Mouse (Mus musculus) liver, adult (tissue): ENCODE results near the gene St6galnac5.

ENCODE experiments used
- GATA4 ChIP-seq: IDR thresholded peaks from 2 replicates; pipeline ENCODE4 v1.6.1; 2014; ENCODE audit warnings: mild to moderate bottlenecking, low read length; ENCODE audit not compliant: insufficient replicate concordance

The St6galnac5 gene

DNA sequence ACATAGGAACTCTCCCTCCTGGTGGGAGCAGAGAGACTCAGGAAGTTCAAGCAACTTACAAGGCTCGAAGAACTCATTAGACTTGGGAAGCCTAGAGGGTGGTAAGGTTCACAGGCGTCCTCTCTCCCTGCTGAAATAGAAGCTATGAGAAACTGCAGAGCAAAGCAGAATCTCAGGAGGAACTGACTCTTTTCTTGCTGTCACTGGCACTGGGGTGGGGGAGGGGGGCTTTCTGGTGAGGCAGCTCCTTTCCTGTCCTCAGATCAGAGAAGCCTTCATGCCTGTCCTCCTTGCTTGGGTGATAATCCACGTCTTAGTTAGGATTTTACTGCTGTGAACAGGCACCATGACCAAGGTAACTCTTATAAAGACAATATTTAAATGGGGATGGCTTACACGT is 50.0 kb downstream of the St6galnac5 start:
- no peak for TF ChIP-seq GATA4

DNA sequence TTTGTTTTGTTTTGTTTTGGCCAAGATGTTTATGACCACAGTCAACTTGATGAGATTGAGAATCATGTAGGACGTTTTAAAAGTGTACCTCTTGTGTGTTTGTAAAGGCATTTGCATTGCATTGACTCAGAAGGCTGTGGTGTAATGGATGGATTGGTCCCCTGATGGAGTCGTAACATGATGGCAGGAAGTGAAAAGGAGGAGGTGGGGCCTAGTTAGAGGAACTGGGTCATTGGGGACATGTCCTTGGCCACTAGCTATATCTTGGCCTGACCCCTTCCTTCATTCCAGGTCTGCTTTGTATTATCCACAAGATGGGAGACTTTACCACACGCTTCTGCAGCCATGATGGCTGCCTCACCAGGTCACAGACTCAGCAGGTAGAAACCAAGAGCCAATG is 50.7 kb downstream of the St6galnac5 start:
- no peak for TF ChIP-seq GATA4

DNA sequence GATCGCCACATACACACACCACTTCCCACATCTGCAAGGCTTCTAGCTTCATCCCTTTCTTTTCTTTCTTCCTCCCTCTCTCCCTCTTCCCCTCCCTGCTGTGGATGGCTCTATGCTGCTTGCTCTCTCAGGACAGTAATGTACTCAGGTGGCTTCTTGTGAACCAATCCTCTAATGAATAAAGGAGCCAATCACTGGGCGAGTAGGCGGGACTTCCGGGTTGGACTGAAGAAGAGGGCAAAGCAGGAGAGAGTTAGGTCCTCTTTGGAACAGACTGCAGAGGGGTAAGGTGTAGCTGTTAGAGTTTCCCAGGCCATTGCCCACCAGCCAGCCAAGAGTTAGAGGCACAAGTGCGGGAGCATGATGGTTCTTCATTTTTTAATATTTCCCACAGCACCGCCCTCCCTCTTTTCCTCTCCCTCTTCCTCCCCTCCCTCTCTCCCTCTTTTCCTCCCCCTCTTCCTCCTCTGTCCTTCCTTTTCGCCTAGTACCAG is 52.2 kb downstream of the St6galnac5 start:
- no peak for TF ChIP-seq GATA4

DNA sequence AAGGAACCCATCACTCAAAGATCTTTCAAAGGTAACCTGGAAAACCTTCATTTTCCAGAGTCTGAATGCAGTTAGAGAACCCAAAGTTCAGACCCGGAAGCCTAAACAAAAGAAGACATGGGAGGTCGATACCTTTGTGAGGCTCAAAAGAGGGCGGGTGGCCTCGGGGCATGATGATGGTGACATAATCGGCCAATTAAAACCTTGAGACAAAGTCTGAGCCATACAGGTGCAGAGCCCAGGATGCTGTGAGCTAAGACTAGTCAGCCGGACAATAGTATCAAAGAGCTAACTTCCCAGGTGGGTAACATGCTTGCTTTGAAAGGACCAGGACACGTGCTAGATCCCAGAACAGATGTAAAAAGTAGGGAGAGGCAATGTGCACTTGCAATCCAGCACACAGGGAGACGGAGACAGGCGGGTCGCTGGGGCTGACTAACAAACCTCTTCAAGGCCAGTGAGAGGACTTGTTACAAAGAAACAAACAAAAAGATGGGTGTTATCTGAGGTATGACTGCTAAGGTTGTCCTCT is 52.7 kb downstream of the St6galnac5 start:
- TF ChIP-seq GATA4 = no peak

DNA sequence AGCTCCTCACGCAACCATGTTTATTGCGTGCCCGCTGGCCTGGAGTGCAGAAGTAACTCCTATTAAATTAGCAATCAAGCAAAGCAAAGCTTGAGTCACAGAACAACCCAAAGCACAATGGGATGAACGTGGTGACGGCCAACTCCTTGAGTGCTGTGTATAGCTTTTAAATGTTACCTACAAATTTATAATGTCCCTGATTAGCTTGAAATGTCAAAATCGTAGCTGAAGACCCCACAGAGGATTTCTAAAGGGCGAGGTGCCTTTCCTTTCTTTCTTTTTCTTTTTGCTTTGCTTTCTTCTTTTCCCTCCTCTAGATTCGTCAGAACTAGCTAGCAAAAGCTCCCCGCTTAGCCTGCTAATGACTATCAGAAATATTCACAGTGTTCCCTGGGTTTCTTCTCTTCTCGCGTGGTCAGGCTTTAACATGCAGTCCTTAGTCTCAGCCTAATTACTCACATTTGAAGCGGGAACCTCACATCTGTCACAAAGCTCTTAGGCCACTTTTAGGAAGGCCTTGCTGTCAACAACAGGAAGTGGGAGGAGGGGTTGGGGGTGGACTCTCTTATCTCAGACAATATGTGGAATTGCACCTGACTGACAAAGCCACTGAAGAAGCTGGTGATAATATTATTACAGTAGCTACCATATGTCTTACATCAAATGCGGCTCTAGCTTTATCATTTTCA is 53.6 kb downstream of the St6galnac5 start:
- no peak for TF ChIP-seq GATA4

- TF ChIP-seq GATA4 = no peak
Observed at GRCm38 (mm10) chr3:152926166-152926565, 55.9 kb downstream of the St6galnac5 start.

DNA sequence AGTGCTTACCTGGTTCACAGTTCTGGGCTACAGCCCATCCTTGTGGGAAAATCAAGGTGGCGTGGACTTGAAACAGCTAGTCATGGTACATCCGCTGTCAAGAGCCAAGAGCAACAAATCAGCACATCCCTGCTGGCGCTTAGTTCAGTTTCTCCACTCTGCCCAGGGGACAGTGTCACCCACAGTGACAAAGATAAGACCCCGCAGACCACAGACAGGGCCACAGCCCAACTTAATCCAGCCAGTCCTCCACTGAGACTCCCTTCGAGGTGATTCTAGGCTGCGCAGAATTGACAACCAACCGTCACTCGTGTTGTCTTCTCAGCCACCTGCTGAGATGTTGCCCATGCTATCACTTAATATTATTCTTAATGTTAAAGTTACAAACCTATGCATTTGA is 56.7 kb downstream of the St6galnac5 start:
- TF ChIP-seq GATA4 = no peak

DNA sequence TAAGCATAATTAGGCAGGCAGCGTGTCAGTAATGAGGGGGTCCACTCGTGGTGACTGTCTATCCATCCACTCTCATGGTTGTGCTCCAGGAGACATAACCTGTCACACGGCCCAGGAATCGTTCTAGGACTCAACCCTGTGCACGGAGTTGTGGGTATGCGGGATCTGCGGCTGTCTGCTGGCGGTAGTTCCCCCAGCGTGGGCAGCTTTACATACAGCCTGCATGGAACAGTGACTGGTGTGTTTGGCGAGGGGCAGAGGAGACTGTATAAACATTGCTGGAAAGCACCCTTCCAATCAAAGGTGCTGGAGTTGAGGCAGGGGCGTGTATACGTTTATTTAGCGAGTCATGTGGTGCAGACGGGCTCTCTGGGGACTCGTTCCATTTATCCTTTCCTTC is 58.5 kb downstream of the St6galnac5 start:
- no peak for TF ChIP-seq GATA4

GRCm38 (mm10) chr3:152920365-152920764 is 61.7 kb downstream of the St6galnac5 start:
- no peak for TF ChIP-seq GATA4

GRCm38 (mm10) chr3:152919101-152919500 is 62.9 kb downstream of the St6galnac5 start:
- TF ChIP-seq GATA4 = no peak

DNA sequence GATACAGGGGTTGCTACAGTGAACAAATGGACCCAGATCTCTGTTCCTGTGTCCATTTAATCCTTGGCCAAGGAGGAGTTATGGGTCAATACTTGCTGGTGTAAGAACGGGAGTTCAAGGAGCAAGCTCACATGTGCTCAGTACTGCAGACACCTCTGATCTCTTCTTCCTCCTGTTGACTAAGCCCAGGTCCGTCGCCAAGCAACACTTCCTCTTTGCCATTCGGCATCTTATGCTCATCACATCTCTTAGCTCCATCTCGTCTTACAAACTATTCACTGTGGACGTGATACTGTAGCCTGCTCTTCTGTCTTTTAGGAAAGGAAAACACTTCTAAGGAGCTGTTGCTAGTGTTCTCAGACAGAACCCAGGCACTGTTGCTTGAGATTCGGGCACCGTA is 64.5 kb downstream of the St6galnac5 start:
- no peak for TF ChIP-seq GATA4

- TF ChIP-seq GATA4 = no peak
Observed at GRCm38 (mm10) chr3:152914376-152914775, 67.7 kb downstream of the St6galnac5 start.

DNA sequence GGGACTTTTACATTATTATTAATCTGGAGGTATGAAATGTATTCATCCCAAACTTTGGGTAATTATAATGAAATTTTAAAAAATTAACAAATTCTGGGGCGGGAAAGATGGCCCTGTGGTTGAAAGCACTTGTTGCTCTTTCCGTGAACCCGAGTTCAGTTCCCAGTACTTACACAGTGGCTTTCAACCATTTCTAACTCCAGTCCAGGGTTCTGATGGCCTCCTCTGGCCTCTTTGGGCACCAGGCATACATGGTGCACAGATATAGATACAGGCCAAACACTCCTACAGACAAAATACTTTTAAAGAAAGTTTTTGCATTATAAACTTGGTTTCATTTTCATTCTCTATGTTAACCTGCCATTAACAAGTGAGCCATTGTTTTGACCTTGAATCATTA is 68.4 kb downstream of the St6galnac5 start:
- TF ChIP-seq GATA4 = no peak

- TF ChIP-seq GATA4 = no peak
Observed at GRCm38 (mm10) chr3:152913150-152913549, 68.9 kb downstream of the St6galnac5 start.

GRCm38 (mm10) chr3:152912216-152913101 is 69.6 kb downstream of the St6galnac5 start:
- no peak for TF ChIP-seq GATA4

DNA sequence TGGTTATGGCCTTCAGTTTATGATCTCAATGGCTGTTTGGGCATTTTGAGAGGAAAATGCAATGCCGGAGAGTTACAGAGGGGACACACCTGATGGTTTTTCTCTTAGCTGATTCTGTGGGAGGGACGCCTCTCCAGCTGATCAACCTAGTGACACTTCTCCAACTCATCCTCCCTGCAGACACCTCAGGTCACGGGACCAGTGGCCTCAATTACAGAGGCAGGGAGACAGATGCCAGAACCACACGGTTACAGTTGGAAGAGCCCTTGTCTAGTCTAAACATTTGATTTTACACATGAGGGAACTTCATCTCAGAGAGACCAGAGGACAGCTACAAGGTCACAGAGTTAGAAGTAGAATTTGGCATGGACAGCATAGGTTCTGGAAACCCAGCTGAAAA is 70.5 kb downstream of the St6galnac5 start:
- TF ChIP-seq GATA4 = no peak
